Mouse (Mus musculus) monocyte, adult 2 months (primary cell): ENCODE data around the gene Tial1.

Experiments
- DNase-seq, 2 experiments: peaks; one replicate each; pipeline ENCODE4 v3.0.0; 2022; ENCODE audit warnings: low spot score in 2 of 2, low read depth in 1 of 2

Gene Tial1

GRCm38 (mm10) chr7:128417226-128417929, 44.1 kb downstream of the Tial1 start:
- no peak for DNase-seq

GRCm38 (mm10) chr7:128416664-128417063, 44.9 kb downstream of the Tial1 start:
- DNase-seq, result no peak

GRCm38 (mm10) chr7:128414433-128414832, 47.1 kb downstream of the Tial1 start:
- DNase-seq, result no peak

GRCm38 (mm10) chr7:128412071-128412833, 49.3 kb downstream of the Tial1 start:
- no peak for DNase-seq

- DNase-seq, result no peak
Observed at GRCm38 (mm10) chr7:128410708-128411413, 50.7 kb downstream of the Tial1 start.

- DNase-seq, result no peak
Observed at GRCm38 (mm10) chr7:128408265-128408664, 53.3 kb downstream of the Tial1 start.

GRCm38 (mm10) chr7:128403988-128404387, 57.5 kb downstream of the Tial1 start:
- DNase-seq, result no peak

GRCm38 (mm10) chr7:128403586-128403985, 57.9 kb downstream of the Tial1 start:
- no peak for DNase-seq

GRCm38 (mm10) chr7:128403128-128403527, 58.4 kb downstream of the Tial1 start:
- no peak for DNase-seq

- DNase-seq, result no peak
Observed at GRCm38 (mm10) chr7:128402577-128402976, 58.9 kb downstream of the Tial1 start.

- DNase-seq, result no peak
Observed at GRCm38 (mm10) chr7:128398664-128399063, 62.9 kb downstream of the Tial1 start.

- no peak for DNase-seq
Observed at GRCm38 (mm10) chr7:128397066-128397465, 64.5 kb downstream of the Tial1 start.

- DNase-seq, result no peak
Observed at GRCm38 (mm10) chr7:128393756-128394155, 67.8 kb downstream of the Tial1 start.

GRCm38 (mm10) chr7:128392972-128393314, 68.6 kb downstream of the Tial1 start:
- DNase-seq, result no peak

GRCm38 (mm10) chr7:128392071-128392971, 69.2 kb downstream of the Tial1 start:
- peak; percentile 47 to 69 for DNase-seq

GRCm38 (mm10) chr7:128391267-128392057, 70.1 kb downstream of the Tial1 start:
- no peak for DNase-seq
